Mouse (Mus musculus): Measurements from ENCODE around the gene Ccdc40. TPM values are rescaled to one million over a fixed set of nuclear protein-coding genes. Genes with fewer than 3 reads are reported as not detected.
A peak's percentile ranks its signal among the peaks of the same experiment; 100 is the strongest.
"Not testable (repeated sequence)": the region's sequence is repeated elsewhere in the genome, so short reads cannot be mapped to it uniquely, and the experiment has no call there.

Gene Ccdc40
- polyA plus RNA-seq, 1 experiment from 2014 or later = 6.5 TPM

GRCm38 (mm10) chr11:119225634-119226033 lies 2.7 kb upstream of the Ccdc40 start:
- Histone ChIP-seq H3K4me2 (no peak overlapping the region), H3K4me3 (replicated peaks) (no peak overlapping the region), H3K4me1 (peaks cover 71% of the 10 kb centered on the region), H3K27me3 (peaks cover 8% of the 10 kb centered on the region; the same call in 1 of the 2 replicates), H3K27ac (no peak overlapping the region), H3K9ac (no peak overlapping the region), H3K36me3 (no peaks in the 10 kb centered on the region), H3K9me3 (replicated peaks) (no peaks in the 10 kb centered on the region)
- 68% methylated on average over 9 of the region's 9 CpGs for WGBS
- no peak for ATAC-seq (replicated peaks; ENCODE audit: low FRiP score)

DNA sequence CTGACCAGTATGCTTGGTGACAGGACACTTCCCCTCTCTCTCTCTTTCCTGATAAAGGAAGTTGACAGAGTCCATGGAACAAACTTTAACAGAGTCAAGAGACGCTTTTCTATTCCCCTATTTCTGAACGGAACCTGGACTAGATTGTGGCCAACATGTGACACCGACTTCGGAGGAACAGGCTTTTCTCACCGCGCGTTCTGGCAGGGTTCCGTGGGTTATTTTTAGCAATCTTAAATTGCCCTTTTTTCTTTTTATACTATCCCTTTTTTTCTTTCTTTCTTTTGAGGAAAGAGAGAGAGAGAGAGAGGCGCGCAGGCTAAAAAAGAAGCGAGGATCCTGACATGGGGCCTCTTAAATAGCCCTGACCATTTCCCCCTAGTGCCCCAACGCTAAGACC lies 781 bp upstream of the Ccdc40 start:
- Histone ChIP-seq H3K4me2 (peak overlapping the region; percentile 89), H3K4me3 (replicated peaks) (peak overlapping the region; percentile 70), H3K27me3 (peaks cover 8% of the 10 kb centered on the region; the same call in 1 of the 2 replicates), H3K27ac (0 out of 2 replicates have a peak overlapping the region, but pooled peaks have one; percentile 28), H3K4me1 (peaks cover 57% of the 10 kb centered on the region), H3K9me3 (replicated peaks) (no peaks in the 10 kb centered on the region), H3K36me3 (no peaks in the 10 kb centered on the region), H3K9ac (peak overlapping the region; percentile 84)
- WGBS = 3% methylated on average over 12 of the region's 12 CpGs
- ATAC-seq (replicated peaks; ENCODE audit: low FRiP score) = no peak

GRCm38 (mm10) chr11:119228846-119229626 lies 664 bp downstream of the Ccdc40 start:
- WGBS = under 1% methylated on average over 34 of the region's 34 CpGs
- Histone ChIP-seq H3K9ac (peak overlapping the region; percentile 84), H3K27me3 (peaks cover 8% of the 10 kb centered on the region; the same call in 1 of the 2 replicates), H3K4me2 (peak overlapping the region; percentile 89), H3K4me1 (peaks cover 43% of the 10 kb centered on the region), H3K36me3 (no peaks in the 10 kb centered on the region), H3K4me3 (replicated peaks) (peak overlapping the region; percentile 70), H3K27ac (peak overlapping the region; percentile 28; the same call in 1 of the 2 replicates), H3K9me3 (replicated peaks) (no peaks in the 10 kb centered on the region)
- peak; percentile 77 for ATAC-seq (replicated peaks; ENCODE audit: low FRiP score)

GRCm38 (mm10) chr11:119234770-119235169 lies 6.4 kb downstream of the Ccdc40 start:
- H3K36me3 ChIP-seq = no peaks in the 10 kb centered on the region
- no peak overlapping the region for H3K27ac ChIP-seq
- peaks cover 3% of the 10 kb centered on the region; the same call in 1 of the 2 replicates for H3K27me3 ChIP-seq
- ATAC-seq (replicated peaks; ENCODE audit: low FRiP score) = no peak
- WGBS = 97% methylated on average over 10 of the region's 10 CpGs
- no peaks in the 10 kb centered on the region for H3K9me3 ChIP-seq (replicated peaks)
- peaks cover 30% of the 10 kb centered on the region for H3K4me1 ChIP-seq
- no peak overlapping the region for H3K9ac ChIP-seq
- no peak overlapping the region for H3K4me3 ChIP-seq (replicated peaks)
- H3K4me2 ChIP-seq = no peak overlapping the region

DNA sequence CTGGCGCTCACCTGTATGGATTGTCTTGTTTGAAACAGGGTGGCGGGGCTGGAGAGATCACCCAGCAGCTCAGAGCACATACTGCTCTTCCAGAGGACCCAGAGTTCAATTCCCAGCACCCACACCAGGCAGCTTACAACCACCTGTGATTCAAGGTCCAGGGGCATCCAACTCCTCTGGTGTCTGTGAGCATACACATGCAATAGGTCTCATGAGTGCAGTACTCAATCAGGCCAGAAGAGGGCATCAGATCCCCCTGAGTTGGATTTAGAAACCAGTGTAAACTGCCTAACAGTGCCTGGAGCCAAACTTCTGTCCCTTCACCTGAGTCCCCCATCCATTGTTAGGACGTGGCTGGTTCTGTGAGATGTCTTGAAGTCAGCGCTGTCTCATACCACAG lies 7.2 kb downstream of the Ccdc40 start:
- 84% methylated on average over 4 of the region's 4 CpGs for WGBS

GRCm38 (mm10) chr11:119236354-119236753 lies 8.0 kb downstream of the Ccdc40 start:
- Histone ChIP-seq H3K4me3 (replicated peaks) (no peak overlapping the region), H3K9ac (no peak overlapping the region), H3K4me1 (peaks cover 30% of the 10 kb centered on the region), H3K4me2 (no peak overlapping the region), H3K27me3 (no peaks in the 10 kb centered on the region), H3K9me3 (replicated peaks) (no peaks in the 10 kb centered on the region), H3K27ac (no peak overlapping the region), H3K36me3 (no peaks in the 10 kb centered on the region)
- 43% methylated on average over 8 of the region's 8 CpGs for WGBS
- ATAC-seq (replicated peaks; ENCODE audit: low FRiP score) = no peak

More for the DNA sequence above, 7.2 kb downstream of the Ccdc40 start:
- no peak overlapping the region for H3K27ac ChIP-seq
- no peak overlapping the region for H3K4me3 ChIP-seq (replicated peaks)
- no peak for ATAC-seq (replicated peaks; ENCODE audit: low FRiP score)
- H3K36me3 ChIP-seq = no peaks in the 10 kb centered on the region
- H3K9ac ChIP-seq = no peak overlapping the region
- H3K4me1 ChIP-seq = peaks cover 30% of the 10 kb centered on the region
- H3K4me2 ChIP-seq = no peak overlapping the region
- H3K9me3 ChIP-seq (replicated peaks) = no peaks in the 10 kb centered on the region
- H3K27me3 ChIP-seq = no peaks in the 10 kb centered on the region

DNA sequence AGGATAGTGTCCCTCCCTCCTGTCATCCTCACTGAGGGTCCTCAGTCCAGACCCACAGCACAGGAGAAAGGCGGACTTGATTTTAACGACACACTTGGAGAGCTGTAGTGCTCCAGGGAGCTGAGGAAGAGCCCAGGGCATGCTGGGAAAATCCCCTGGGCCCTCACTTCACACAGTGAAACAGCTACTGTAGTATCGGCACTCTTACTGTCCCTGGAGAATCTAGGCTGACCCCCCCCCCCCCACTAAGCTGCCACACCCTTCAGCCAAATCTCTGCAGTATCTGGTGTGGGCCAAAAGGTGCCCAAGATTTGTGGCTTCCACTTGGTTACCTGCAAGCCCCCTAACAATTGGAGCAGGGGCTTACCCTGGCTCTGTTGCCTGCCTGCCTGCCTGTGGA lies 8.6 kb downstream of the Ccdc40 start:
- no peaks in the 10 kb centered on the region for H3K9me3 ChIP-seq (replicated peaks)
- H3K36me3 ChIP-seq = no peaks in the 10 kb centered on the region
- H3K4me3 ChIP-seq (replicated peaks) = no peak overlapping the region
- no peak overlapping the region for H3K27ac ChIP-seq
- no peak overlapping the region for H3K9ac ChIP-seq
- no peaks in the 10 kb centered on the region for H3K27me3 ChIP-seq
- H3K4me2 ChIP-seq = no peak overlapping the region
- peaks cover 30% of the 10 kb centered on the region for H3K4me1 ChIP-seq
- WGBS = 50% methylated on average over 3 of the region's 3 CpGs
- no peak for ATAC-seq (replicated peaks; ENCODE audit: low FRiP score)

- peak overlapping the region; percentile 38 for H3K4me3 ChIP-seq (replicated peaks)
- WGBS = 32% methylated on average over 20 of the region's 20 CpGs
- no peaks in the 10 kb centered on the region for H3K9me3 ChIP-seq (replicated peaks)
- no peaks in the 10 kb centered on the region for H3K36me3 ChIP-seq
- ATAC-seq (replicated peaks; ENCODE audit: low FRiP score) = peak; percentile 61; the same call in 1 of the 2 replicates
- peak overlapping the region; percentile 67 for H3K4me2 ChIP-seq
- H3K9ac ChIP-seq = 0 out of 2 replicates have a peak overlapping the region, but pooled peaks have one; percentile 36
- H3K4me1 ChIP-seq = peaks cover 30% of the 10 kb centered on the region
- H3K27ac ChIP-seq = 0 out of 2 replicates have a peak overlapping the region, but pooled peaks have one; percentile 60
- no peaks in the 10 kb centered on the region for H3K27me3 ChIP-seq
These were observed 9.4 kb downstream of the Ccdc40 start for GRCm38 (mm10) chr11:119237568-119238304.

- WGBS = 14% methylated on average over 11 of the region's 11 CpGs
- Histone ChIP-seq H3K9ac (0 out of 2 replicates have a peak overlapping the region, but pooled peaks have one; percentile 35), H3K9me3 (replicated peaks) (no peaks in the 10 kb centered on the region), H3K4me1 (peaks cover 30% of the 10 kb centered on the region), H3K4me2 (peak overlapping the region; percentile 67), H3K4me3 (replicated peaks) (peak overlapping the region; percentile 38), H3K36me3 (no peaks in the 10 kb centered on the region), H3K27me3 (no peaks in the 10 kb centered on the region), H3K27ac (no peak overlapping the region)
- peak; percentile 71 for ATAC-seq (replicated peaks; ENCODE audit: low FRiP score)
These were observed 9.9 kb downstream of the Ccdc40 start for GRCm38 (mm10) chr11:119238305-119238721.

DNA sequence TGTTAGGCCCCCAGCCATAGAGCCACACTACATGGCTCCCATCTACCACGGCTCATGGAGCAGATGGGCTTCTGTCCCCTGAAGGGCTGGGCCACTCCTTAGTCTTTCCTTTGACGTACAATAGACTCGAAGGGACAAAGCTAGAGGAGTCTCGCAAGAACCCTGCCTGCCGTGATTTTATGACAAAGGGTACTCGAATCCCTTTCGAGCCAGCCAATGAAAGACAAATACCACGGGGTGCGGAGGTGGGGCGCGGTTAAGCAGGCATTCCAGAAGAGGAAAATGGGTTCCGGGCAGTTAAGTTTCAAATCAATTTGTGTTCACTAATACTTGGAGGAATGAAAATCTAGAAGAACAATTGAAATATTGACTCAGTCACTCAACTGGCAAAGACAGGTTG lies 11.1 kb downstream of the Ccdc40 start:
- Histone ChIP-seq H3K9me3 (replicated peaks) (no peaks in the 10 kb centered on the region), H3K4me2 (0 out of 2 replicates have a peak overlapping the region, but pooled peaks have one; percentile 67)

DNA sequence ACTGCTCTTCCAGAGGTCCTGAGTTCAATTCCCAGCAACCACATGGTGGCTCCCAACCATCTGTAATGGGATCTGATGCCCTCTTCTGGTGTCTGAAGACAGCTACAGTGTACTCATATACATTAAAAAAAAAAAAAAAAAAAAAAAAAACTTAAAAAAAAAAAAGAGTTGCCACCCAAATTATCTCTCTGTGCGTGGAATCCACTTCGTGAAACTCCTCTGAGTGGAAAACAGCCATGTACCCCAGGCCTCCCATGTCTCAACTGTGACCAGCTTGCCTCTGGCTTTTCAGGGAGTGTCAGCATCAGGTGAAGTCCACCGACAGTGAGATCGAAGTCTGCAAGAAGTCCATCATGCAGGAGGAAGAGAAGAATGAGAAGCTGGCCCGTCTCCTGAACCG lies 17.2 kb downstream of the Ccdc40 start:
- not testable (repeated sequence) for H3K36me3 ChIP-seq; H3K9me3 ChIP-seq (replicated peaks); H3K27me3 ChIP-seq; H3K27ac ChIP-seq; H3K4me1 ChIP-seq; H3K4me2 ChIP-seq; H3K9ac ChIP-seq; ATAC-seq (replicated peaks; ENCODE audit: low FRiP score); H3K4me3 ChIP-seq (replicated peaks)
- 91% methylated on average over 6 of the region's 6 CpGs for WGBS

More for the DNA sequence above, 11.1 kb downstream of the Ccdc40 start:
- H3K4me3 ChIP-seq (replicated peaks) = no peak overlapping the region
- no peaks in the 10 kb centered on the region for H3K36me3 ChIP-seq
- H3K4me1 ChIP-seq = peaks cover 30% of the 10 kb centered on the region
- peak overlapping the region; percentile 45; the same call in 1 of the 2 replicates for H3K27ac ChIP-seq
- no peak overlapping the region for H3K9ac ChIP-seq
- no peak for ATAC-seq (replicated peaks; ENCODE audit: low FRiP score)
- H3K27me3 ChIP-seq = no peaks in the 10 kb centered on the region
- 68% methylated on average over 12 of the region's 12 CpGs for WGBS

DNA sequence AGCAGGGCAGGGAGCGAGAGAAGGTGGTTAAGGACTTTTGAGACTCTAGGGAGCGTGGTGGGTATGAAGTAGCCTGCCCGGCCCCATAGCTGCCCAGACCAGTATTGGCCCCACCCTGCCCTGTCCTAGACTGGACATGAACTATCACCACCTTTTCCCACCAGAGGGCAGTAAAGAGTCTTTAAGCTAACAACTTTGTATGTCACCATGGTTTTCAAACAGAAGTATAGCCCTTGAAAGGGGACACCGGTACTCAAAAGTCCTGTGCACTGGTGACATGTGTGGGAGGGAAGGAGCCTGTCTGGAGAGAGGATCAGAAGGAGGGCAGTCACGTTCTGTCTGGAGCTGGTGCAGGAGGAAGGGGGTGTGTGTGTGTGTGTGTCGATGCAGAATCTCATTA lies 20.6 kb downstream of the Ccdc40 start:
- no peaks in the 10 kb centered on the region for H3K36me3 ChIP-seq
- H3K4me3 ChIP-seq (replicated peaks) = no peak overlapping the region
- H3K4me2 ChIP-seq = no peak overlapping the region
- peaks cover 36% of the 10 kb centered on the region for H3K4me1 ChIP-seq
- ATAC-seq (replicated peaks; ENCODE audit: low FRiP score) = peak; percentile 80
- WGBS = 14% methylated on average over 6 of the region's 6 CpGs
- H3K9ac ChIP-seq = no peak overlapping the region
- H3K9me3 ChIP-seq (replicated peaks) = no peaks in the 10 kb centered on the region
- H3K27ac ChIP-seq = 0 out of 2 replicates have a peak overlapping the region, but pooled peaks have one; percentile 38
- peaks cover 12% of the 10 kb centered on the region for H3K27me3 ChIP-seq

Data from kidney, embryonic 15.5 days (tissue).